Mouse (Mus musculus) adrenal gland, postnatal 14 days (tissue): ENCODE data around the gene 4930470P17Rik. TPM values are rescaled to one million over a fixed set of nuclear protein-coding genes. Genes with fewer than 3 reads are reported as not detected.
A peak's percentile ranks its signal among the peaks of the same experiment; 100 is the strongest.
"Not testable (repeated sequence)": the region's sequence is repeated elsewhere in the genome, so short reads cannot be mapped to it uniquely, and the experiment has no call there.

Experiments used
- DNase-seq: peaks from one replicate; pipeline ENCODE4 v3.0.0; 2021; ENCODE audit warnings: mixed read lengths
- long read RNA-seq, 2 experiments: library from polyadenylated mRNA; stranded (forward); transcript quantifications; one replicate each; pipeline ENCODE4 v2.0.0; 2021
- total RNA-seq: library from RNA; stranded (reverse); gene quantifications from 2 replicates; pipeline ENCODE4 v1.2.3, GENCODE M21; 2021

The 4930470P17Rik gene
- not detected in 2 replicates for total RNA-seq
- long read RNA-seq, experiment 1: 0 reads
- long read RNA-seq, experiment 2: 0 reads

DNA sequence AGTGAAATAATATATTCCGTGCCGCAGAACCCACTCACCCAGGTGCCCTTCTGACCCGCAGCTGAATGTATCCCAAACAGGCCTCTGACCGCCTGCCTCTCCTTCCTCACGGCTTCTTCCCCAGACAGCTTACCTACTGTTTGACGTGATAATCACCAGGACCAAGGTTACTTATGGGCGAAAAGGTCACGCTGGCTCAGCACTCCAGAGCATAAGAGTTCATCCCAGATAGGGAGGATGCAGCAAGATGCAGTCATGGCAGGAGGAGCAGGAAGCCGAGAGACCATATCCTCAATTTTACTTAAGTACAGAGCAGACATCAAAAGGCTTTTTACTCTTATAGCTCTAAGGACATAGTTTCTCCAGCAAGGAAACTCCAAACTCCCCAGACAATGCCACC is at the start of gene 4930470P17Rik:
4930470P17Rik (minus strand) TSS at position 101 of the 400 bp plus-strand sequence.
- no peak for DNase-seq

DNA sequence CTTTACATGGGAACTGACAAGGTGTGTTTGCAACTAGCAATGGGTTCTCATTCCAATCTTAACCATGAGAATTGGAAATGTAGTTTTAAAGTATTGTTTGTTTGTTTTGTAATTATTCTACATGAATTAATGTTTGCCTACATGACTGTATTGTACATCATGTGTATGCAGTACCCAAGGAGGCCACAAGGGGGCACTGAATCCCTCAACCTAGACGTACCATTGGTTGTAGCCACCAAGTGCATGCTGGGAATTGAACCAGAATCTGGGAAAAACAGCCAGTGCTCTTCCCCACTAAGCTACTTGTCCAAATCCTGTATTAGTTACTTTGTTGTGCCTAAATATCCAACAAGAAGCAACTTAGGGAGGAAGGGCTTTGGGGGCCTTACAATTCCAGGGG is 49.7 kb upstream of the 4930470P17Rik start:
- no peak for DNase-seq

DNA sequence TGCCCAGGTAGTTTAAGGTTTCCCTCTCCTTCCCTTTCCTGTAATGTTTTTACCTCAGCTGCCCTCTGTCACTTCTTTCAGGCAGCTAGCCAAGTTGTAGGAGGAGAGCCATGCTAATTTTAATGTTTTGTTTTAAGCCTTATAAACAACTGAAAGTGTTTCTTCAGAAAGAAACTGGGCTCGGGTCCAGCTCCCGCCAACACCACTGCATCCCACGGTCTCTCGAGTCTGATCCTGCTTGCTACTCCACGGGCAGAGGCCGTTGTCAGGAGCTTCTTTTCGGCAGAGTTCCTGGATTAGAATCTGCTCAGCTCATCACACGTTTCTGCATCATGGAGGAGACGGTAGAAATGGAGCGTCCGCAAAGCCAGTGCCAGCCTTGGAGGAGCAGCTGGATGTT is 46.7 kb upstream of the 4930470P17Rik start:
- DNase-seq: no peak

DNA sequence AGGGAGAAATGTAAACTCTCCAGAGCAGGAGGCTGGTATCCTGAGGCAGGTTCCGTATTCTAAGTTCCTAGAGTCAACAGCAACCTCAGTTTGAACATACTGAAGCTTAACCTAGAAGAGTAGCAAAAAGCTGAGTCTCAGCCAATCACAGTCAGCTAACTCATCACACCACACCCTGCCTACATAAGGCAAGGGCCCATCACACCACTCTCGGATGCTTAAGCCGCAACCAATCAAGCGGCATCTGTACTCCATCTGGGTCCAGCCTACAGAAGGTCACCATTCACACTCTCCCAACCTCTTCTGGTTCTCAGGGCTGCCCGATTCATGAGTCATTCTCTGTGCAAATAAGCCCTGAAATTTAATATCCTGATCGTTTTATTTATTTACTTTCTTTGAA is 44.4 kb upstream of the 4930470P17Rik start:
- DNase-seq: no peak

DNA sequence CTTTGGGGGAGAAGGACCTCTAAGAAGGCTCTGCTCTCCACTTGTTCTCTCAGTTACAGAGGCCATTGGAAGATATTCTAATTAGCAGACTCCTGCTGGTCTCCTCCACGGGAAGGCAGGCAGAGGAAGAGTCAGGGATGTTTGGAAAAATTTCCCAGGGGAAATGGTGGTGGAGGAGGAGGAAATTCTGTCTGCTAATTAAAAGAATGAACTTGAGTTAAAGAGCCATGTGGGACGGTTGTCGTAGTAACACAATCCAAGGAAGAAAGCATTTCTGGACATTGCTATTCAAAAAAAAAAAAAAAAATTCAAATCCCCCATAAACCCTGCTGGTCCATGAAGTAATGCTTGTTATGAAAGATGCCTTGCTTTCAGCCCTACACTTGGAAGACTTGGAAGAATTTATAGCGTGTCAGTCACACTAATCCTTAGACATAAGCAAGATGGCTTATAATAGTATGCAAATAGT is 40.6 kb upstream of the 4930470P17Rik start:
- no peak for DNase-seq

DNA sequence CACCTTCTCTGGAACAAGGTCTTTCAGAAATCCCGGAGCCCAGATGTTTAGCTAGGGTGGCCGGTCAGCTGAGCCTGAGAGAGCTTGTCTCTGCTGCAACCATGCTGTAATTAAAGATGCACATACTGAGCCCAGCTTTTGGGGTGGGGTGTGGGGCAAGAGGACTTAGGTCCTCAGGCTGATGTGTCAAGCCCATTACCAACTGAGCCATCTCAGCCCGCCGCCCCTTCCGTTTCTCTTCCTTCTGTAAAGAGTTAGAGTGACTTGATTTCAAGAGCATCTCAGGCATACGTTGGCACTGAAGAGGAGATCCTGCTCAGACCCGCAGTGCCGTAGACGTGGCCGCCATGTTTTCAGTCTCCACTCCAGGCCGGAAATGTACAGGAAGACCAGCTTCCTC is 38.5 kb upstream of the 4930470P17Rik start:
- no peak for DNase-seq

DNA sequence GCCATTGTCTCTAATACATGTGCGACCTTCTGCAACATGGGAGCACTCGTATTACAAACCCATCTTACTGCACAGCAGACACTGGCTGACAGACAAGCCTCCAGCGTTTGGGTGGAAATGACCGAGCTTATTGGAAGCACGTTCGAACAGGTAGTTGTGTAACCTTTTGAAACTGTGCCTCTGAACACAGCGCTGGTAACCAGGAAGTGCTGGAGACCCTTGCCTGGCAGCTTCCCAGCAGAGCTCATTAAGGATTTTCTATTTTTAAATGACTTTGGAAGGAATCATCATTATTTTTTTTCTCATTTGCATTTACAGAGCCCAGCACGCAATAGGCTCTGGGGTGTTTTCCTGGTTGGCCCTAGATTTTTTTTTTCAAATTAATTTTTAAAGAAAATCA is 36.9 kb upstream of the 4930470P17Rik start:
- no peak for DNase-seq

DNA sequence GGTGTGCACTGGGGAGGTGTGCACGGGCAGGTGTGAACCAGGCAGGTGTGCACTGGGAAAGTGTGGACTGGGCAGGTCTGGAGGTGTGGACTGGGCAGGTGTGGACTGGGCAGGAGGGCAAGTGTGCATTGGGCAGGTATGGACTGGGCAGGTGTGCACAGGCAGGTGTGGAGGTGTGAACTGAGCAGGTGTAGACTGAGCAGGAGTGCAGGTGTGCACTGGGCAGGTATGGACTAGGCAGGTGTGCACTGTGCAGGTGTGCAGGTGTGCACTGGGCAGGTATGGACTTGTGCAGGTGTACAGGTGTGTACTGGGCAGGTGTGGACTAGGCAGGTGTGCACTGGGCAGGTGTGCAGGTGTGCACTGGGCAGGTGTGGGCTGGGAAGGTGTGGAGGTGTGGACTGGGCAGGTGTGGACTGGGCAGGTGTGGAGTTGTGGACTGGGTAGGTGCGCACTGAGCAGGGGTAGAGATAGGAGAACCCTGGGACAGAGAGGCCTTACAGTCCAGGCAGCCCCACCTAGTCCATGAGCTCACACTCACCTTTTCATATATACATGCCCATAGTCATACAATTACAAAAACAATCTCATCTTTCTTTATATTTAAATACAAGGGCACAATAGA is 31.3 kb upstream of the 4930470P17Rik start:
- no peak for DNase-seq

DNA sequence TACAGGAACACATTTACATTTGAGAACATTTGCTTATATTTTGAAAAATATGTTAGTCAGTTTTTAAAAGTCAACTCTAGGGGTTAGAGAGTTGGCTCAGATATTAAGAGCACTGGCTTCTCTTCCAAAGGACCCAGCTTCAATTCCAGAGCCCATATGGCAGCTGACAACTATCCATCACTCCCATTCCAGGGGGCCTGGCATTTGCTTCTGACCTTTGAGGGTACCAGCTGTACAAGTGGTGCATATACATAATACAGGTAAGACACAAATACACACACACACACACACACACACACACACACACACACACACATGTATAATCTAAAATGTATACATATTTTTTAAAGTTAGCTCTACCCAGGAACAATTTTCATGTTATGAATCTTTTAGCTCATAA is 30.6 kb upstream of the 4930470P17Rik start:
- no peak for DNase-seq

DNA sequence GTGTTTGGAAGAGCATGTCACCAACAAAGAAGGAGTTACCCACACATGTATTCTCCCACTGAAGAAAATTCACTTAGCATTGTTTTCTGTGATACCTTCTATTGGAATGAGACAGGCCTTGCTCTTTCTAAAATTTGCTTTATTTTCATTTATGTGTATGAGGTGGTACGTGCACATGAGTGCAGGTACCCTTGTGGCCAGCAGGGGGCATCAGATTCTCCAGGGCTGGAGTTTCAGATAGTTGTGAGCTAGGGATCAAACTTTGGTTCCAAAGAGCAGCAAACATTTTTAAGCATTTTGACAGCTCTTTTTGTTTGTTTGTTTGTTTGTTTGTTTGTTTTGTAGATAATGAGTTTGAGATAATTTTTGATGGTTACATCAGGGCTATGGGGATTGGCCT is 29.6 kb upstream of the 4930470P17Rik start:
- no peak for DNase-seq

DNA sequence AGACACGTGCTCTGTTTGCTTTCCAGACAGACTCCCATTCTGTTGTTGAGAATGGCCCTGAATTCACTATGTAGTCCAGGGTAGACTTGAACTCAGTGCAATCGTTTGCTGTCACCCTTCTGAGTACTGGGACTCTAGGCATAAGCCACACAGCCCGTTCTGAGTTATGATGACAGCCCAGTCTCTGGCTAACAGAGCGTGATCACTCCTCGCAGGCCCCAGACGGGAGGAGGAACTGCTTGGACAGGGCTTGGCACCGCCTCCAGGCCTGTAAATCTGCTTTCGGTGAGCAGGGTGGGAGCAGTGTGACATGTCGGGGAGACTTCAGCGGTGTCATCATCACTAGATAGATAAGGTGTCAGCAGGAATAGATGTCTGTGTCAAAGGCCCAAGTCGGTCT is 28.7 kb upstream of the 4930470P17Rik start:
- DNase-seq: no peak

DNA sequence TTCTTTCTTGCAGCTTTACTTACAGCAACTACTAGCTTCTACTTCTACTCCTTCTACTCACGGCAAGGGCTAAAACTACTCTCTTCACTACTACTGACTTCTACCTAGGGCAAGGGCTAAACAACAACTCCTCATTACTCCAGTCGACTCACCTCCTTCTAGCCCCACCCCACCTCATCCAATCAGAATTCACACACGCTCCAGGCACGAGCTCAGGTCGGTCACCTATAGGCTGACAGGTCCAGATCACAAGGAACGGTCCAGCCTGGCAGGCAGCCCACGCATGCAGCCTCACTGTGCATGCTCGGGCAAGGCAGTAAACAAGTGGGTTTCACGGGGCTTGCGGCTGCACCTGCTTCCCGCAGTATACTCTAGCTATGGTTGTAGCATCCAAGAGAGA is 26.2 kb upstream of the 4930470P17Rik start:
- DNase-seq: not testable (repeated sequence)

DNA sequence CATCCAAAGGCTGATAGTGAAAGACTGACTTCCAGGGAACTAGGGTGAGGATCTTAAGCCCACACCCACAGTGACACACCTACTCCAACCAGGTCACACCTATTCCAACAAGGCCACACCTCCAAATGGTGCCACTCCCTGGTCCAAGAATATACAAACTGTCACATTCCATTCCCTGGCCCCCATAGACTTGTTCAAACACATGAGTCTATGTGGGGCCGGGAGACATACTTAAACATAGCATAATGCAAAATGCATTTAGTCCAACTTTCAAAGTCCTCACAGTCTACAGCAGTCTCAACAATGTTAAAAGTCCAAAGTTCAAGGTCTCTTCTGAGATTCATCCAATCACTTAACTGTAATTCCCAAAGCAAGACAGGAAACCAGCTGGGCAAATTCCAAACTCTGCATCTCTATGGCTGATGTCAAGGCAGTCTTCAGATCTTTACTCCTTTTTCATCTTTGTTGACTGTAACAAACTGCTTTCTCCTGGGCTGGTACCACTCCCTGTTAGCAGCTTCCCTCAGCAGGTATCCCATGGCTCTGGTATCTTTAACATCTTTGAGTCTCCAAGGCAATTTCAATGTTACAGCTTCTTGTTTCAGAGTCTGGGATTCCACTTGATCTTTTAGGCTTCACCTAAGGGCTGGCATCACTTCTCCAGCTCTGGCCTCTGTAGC is 22.5 kb upstream of the 4930470P17Rik start:
- DNase-seq: not testable (repeated sequence)

DNA sequence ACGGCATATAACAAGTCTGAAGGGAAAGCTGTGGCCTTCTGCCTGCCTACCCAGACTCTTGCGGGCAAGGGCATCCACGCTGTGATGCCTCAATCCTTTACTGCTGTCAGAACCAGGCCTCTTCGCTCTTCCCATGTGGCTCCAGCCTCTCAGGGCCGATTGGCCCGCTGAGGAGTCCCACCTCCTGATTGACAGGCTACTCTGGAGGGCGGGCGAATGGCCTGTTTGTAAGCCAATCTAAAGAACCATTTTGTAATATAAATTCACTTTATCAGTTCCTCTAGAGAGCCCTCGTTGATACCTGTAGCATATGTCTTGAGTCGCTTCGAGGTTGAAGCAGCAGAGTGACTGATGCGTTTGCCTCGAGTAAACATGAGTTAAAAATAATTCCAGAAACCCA is 21.2 kb upstream of the 4930470P17Rik start:
- DNase-seq: no peak

DNA sequence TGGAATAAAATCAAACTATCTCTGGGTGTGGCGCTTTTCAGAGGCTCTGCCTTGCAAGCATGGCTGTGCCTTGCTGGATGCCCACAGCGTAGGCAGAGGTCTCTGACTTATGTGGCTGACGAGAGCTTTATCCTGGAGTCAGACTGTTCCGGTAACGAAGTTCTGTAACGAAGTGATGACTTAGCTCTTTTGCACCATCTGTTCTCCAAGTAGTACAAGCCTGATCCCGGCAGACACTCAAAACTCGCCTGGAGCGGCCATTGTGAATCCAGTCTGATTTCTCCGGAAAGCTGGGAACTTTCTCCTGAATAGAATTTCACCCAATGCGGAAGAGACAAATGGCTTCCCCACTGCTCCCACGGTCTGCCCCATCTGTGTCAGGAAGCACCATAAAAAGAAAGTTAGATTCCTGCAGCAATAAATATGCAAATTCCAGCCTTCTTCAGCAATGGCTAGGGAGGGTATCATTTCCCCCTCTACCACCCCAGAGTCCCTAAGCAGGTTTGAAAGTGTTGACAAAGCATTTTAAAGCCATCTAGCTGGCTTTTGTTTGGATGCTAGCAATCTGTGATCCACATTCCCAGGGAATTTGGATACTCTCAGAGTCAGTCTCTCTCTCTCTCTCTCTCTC is 17.2 kb upstream of the 4930470P17Rik start:
- no peak for DNase-seq

DNA sequence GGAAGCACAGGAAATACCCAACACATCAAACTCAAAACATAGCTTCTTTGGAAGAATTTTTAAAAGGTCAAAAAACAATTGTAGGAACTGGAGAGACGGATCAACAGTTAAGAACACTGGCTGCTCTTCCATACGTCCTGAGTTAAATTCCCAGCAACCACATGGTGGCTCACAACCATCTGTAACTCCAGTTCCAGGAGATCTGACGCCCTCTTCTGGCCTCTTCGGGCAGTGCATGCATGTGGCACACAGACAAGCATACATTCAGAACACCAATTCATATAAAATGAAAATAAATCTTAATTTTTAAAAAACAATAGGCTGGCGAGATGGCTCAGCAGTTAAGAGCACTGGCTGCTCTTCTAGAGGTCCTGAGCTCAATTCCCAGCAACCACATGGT is 10.0 kb upstream of the 4930470P17Rik start:
- not testable (repeated sequence) for DNase-seq

DNA sequence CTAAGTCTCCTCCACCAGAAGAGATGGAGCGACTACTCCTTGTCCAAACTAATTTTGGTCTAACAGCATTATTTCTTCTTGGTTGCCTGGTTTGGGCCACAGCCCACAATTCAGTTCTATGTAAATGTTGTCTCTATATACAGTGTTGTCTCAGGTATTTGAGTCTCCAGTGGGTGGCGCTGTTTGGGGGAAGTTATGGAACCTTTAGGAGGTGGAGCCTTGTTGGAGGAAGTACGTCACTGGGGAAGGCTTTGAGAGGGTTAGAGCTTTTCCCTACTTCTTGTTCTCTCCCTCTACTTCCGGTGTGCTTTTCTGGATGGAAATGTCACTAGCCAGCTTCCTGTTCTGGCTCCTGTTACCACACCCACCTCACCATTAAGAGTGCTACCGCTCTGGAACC is 646 bp downstream of the 4930470P17Rik start:
- DNase-seq: peak; percentile 15

DNA sequence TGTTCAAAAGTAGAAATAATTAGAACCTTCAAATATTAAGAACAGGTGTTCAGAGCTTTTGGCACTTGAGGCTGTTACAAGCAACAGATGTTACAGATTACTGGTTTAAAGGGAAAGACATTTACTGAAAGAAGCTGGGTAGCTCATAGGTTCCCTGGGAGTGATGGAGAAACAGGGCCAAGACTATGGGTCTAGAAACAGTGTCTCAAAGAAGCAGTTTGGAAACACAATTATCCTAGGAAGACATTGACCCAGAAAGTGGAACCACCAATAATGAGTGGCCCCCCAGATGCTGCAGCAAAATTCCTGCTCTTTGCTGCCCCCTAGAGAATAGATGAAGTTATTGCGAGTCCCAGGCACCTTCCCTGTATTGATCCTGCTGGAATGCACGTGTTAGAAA is 4.2 kb downstream of the 4930470P17Rik start:
- no peak for DNase-seq

DNA sequence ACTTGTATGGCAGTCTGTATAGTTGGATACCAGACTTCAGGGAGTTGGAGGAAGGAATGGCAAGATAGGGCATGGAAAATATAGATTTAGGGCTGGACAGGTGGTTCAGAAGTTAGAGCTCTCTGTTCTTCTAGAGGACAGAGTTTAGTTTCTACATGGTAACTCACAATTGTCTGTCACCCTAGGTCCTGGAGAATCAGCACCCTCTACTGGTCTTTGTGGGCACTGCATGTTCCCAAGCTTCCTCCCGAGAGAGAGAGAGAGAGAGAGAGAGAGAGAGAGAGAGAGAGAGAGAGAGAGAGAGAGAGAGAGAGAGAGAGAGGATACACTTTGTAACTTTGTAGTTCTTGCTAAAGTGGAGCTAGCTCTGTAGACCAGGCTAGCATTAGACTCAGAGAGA is 5.1 kb downstream of the 4930470P17Rik start:
- peak; percentile 65 for DNase-seq

DNA sequence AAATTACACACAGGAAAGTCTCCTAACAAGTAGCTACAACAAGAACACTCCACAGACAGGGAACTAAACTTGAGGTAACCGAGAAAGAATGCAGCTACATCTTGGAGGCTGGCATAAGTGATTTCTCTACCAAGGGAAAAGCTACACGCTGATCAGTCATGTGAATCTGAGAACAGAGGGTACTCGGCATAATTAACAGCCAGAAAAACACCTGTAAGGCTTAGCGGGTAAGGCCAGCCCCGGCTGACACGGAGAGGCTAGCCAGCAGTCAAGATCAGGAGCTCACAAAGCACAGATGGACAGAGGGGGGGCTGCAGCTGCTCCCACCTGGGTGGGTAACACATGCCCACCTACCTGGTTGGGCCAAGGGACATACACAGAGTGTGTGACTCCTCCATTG is 9.7 kb downstream of the 4930470P17Rik start:
- DNase-seq: no peak

DNA sequence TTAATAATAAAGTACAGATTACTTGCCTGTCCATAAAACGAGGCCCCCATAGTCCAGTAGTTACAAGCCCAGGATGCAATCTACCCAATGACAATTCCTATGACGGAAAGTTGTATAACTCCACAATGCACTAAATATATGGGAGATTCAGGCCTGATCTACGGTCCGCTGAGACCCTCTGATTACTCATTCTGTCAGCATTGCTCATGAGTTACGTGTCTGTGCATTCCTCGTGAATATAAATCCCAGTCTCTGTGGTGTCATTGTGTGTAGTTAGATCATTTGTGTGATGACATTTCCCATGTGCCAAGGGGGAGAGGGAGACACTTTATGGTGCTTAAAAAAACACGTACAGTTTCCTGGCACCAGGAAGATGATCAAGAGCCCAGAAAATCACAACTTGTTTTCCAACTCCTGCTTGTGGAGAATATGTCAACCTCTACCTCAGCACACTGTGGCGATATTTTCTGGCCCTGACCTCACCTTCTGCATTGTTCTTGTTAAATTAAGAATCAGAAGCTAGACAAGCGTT is 13.4 kb downstream of the 4930470P17Rik start:
- no peak for DNase-seq

DNA sequence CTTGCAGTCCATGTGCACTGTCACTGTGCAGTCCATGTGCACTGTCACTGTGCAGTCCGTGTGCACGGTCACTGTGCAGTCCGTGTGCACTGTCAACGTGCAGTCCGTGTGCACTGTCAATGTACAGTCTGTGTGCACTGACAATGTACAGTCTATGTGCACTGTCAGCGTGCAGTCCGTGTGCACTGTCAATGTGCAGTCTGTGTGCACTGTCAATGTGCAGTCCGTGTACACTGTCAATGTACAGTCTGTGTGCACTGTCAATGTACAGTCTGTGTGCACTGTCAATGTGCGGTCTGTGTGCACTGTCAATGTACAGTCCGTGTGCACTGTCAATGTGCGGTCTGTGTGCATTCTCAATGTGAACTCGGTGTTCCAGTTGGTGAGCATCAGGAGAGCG is 17.1 kb downstream of the 4930470P17Rik start:
- no peak for DNase-seq

DNA sequence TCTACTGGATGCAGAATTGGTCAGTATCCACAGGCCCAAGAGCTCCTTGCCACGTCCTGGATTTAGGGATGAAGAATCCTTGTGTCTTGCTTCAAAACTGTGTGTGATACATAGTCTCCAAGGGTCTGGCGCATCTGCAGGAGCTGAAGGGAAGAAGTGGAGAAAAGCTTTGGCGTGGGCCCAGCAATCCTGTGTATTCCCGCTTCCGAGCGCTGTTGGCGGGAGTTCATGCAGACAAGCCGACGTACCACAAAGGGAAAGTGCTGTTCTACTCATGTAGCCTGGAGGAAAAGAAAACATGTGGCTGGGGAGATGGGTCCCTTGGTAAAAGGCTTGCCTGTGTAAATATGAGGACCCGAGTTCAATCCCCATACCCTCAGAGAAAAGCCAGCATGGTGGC is 22.3 kb downstream of the 4930470P17Rik start:
- no peak for DNase-seq
